In the genomic region with DNA sequence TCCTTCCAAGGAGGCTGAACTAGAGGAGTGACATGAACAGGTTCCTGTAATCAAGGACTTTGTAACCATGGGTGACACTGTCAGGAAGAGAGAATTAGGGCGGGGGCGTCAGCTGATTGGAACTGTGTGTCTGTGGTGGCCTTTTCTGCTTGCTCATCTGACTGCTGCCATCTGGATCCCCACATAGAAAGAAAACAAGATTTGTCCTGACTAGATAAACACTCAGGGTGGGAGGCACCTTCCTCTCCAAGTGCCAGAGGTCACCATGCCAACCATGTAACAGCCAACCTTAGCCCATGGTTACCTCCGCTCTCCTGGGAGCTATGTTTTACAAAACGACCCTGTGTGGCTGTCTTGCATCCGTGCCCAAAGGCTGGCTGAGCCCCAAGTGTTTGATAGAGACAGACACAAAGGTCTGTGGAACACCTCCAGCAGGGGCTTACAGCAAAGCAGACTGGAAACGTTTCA, we compare ENCODE assay signal across 29 mouse cellular contexts.
A peak's percentile ranks its signal among the peaks of the same experiment; 100 is the strongest.
DNase-seq lines count a peak whose midpoint lies in the region; ATAC-seq lines count a peak whose summit lies in the region.
"Had no signal": no experiment of that assay in that cellular context is flagged by ENCODE, and none has a peak within 500 bp of the region (broad histone marks: within the 10 kb centered on the region; RNA-seq: fewer than 3 reads in every experiment).

No protein-coding gene starts in this region.

- no peak overlapping the region for H3K4me3 ChIP-seq in hindbrain, embryonic 15.5 days
- H3K4me3 ChIP-seq in hindbrain, embryonic 16.5 days (ENCODE audit: low read length): no peak overlapping the region
- H3K4me3 ChIP-seq: embryonic facial prominence, embryonic 10.5 days; heart, embryonic 10.5 days; kidney, embryonic 15.5 days; limb, embryonic 12.5 days; midbrain, embryonic 12.5 days; neural tube, embryonic 13.5 days had no signal

- peak; percentile 61 for DNase-seq in brain, adult 2 months (ENCODE audit: low read depth, low spot score)
- peak; percentile 67 for DNase-seq in layer of hippocampus, adult 11-12 months (ENCODE audit: low spot score)
- peak; percentile 34 to 50 for DNase-seq in layer of hippocampus, postnatal 10 days (ENCODE audit: low spot score in 2 of 2)
- DNase-seq in thymus, postnatal 10 days (ENCODE audit: low spot score in 2 of 2): no peak
- DNase-seq in gastrocnemius, postnatal 10 days: no peak
- DNase-seq: adrenal gland, adult 2 months; B cell, adult 2 months; cerebellum, adult 2 months; heart, postnatal 4 days; kidney, postnatal 4 days; liver, postnatal 0 days; lung, postnatal 14 days; retina, postnatal 1 day; right cerebral cortex, postnatal 25 days; spleen, adult 18-20 months; thymus, postnatal 14 days had no signal

- H3K9ac ChIP-seq in hindbrain, embryonic 15.5 days: no peak overlapping the region
- H3K9ac ChIP-seq in hindbrain, embryonic 16.5 days (ENCODE audit: low read depth, low read length): no peak overlapping the region
- H3K9ac ChIP-seq: kidney, embryonic 15.5 days; limb, embryonic 12.5 days; liver, postnatal 0 days; midbrain, embryonic 12.5 days; neural tube, embryonic 13.5 days had no signal

- H3K27ac ChIP-seq in hindbrain, embryonic 15.5 days (replicated peaks): no peak overlapping the region
- H3K27ac ChIP-seq in hindbrain, embryonic 16.5 days (ENCODE audit: low read depth, low read length): no peak overlapping the region
- H3K27ac ChIP-seq: embryonic facial prominence, embryonic 10.5 days; heart, embryonic 10.5 days; kidney, embryonic 15.5 days; limb, embryonic 12.5 days; midbrain, embryonic 12.5 days; neural tube, embryonic 13.5 days had no signal

- ATAC-seq in hindbrain, embryonic 15.5 days (ENCODE audit: low FRiP score, low read depth): 0 out of 2 replicates have a peak, but pooled peaks have one; percentile 38
- ATAC-seq in hindbrain, embryonic 16.5 days: no peak; the same call in 1 of the 2 replicates
- ATAC-seq: intestine, postnatal 0 days; liver, postnatal 0 days; Patski had no signal

- no peaks in the 10 kb centered on the region for H3K27me3 ChIP-seq in hindbrain, embryonic 15.5 days
- H3K27me3 ChIP-seq in hindbrain, embryonic 16.5 days (replicated peaks; ENCODE audit: control insufficient read depth, insufficient read depth, low read length): no peaks in the 10 kb centered on the region
- H3K27me3 ChIP-seq: CH12.LX; kidney, embryonic 15.5 days; limb, embryonic 12.5 days; midbrain, embryonic 12.5 days; neural tube, embryonic 13.5 days; Patski had no signal

- H3K4me2 ChIP-seq in hindbrain, embryonic 15.5 days: no peak overlapping the region
- no peak overlapping the region for H3K4me2 ChIP-seq in hindbrain, embryonic 16.5 days (ENCODE audit: low read length)
- H3K4me2 ChIP-seq: kidney, embryonic 15.5 days; limb, embryonic 12.5 days; liver, embryonic 11.5 days; midbrain, embryonic 12.5 days; neural tube, embryonic 13.5 days had no signal

- H3K4me1 ChIP-seq in hindbrain, embryonic 15.5 days (replicated peaks): peaks cover 3% of the 10 kb centered on the region; the same call in 1 of the 2 replicates
- H3K4me1 ChIP-seq in hindbrain, embryonic 16.5 days (ENCODE audit: control insufficient read depth, insufficient read depth, low read depth, low read length): peaks cover 5% of the 10 kb centered on the region; the same call in 1 of the 2 replicates
- H3K4me1 ChIP-seq: heart, embryonic 10.5 days; kidney, embryonic 15.5 days; limb, embryonic 12.5 days; midbrain, embryonic 12.5 days had no signal

- H3K36me3 ChIP-seq in hindbrain, embryonic 15.5 days: no peaks in the 10 kb centered on the region
- H3K36me3 ChIP-seq in hindbrain, embryonic 16.5 days (ENCODE audit: control insufficient read depth, insufficient read depth, low read length): no peaks in the 10 kb centered on the region
- H3K36me3 ChIP-seq: embryonic facial prominence, embryonic 10.5 days; G1E; heart, embryonic 10.5 days; kidney, embryonic 15.5 days; limb, embryonic 12.5 days; midbrain, embryonic 12.5 days; neural tube, embryonic 13.5 days had no signal

- no peaks in the 10 kb centered on the region for H3K9me3 ChIP-seq in hindbrain, embryonic 15.5 days
- no peaks in the 10 kb centered on the region for H3K9me3 ChIP-seq in hindbrain, embryonic 16.5 days (ENCODE audit: control insufficient read depth, low read length)
- H3K9me3 ChIP-seq: embryonic facial prominence, embryonic 10.5 days; heart, embryonic 10.5 days; kidney, embryonic 15.5 days; limb, embryonic 12.5 days; midbrain, embryonic 12.5 days; neural tube, embryonic 13.5 days had no signal

- 41% methylated on average over 6 of the region's 6 CpGs for WGBS in hindbrain, embryonic 15.5 days
- WGBS in hindbrain, embryonic 16.5 days: 42% methylated on average over 6 of the region's 6 CpGs

Comparison
In these comparisons a context has a peak if more than half of its experiments do, and no peak if none do; other contexts are left out.
1. DNase-seq: peak in brain, adult 2 months (single experiment), layer of hippocampus, adult 11-12 months (single experiment) and layer of hippocampus, postnatal 10 days (2 of 2); none in thymus, postnatal 10 days (0 of 2) and gastrocnemius, postnatal 10 days (single experiment).